ENCODE assay signal across 15 mouse cellular contexts in the genomic region with DNA sequence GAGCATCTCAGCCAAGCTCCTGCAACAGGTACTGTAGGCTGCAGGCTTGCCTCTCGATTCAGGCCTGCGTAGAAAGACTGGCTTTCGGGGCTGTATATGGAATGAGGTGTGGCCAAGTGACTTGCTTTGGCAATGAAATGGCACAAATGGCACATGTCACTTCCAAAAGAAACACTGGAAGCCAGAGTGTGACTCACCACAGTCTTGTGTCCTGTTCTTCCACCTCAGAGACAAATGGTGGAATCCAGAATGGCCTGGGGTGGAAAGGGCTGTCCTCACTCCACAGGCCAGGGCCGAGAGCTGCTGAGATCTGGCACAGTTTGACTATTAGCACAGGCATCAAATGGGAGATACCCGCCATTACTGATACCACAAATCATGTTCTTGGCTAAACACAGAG. TPM values are rescaled to one million over a fixed set of nuclear protein-coding genes. Genes with fewer than 3 reads are reported as not detected.
DNase-seq lines count a peak whose midpoint lies in the region.
"Had no signal": no experiment of that assay in that cellular context is flagged by ENCODE, and none has a peak within 500 bp of the region (broad histone marks: within the 10 kb centered on the region; RNA-seq: fewer than 3 reads in every experiment).

No protein-coding gene starts in this region.

- intact Hi-C loops in heart, postnatal 10 days (cut with DNase I), result no loop called here

- peak; percentile 56 for DNase-seq in heart, adult 11 months
- no peak for DNase-seq in heart, postnatal 10 days
- peak; percentile 68 for DNase-seq in cerebellum, adult 9-10 months
- peak; percentile 42 to 57 for DNase-seq in cerebellum, postnatal 36 days
- no peak for DNase-seq in lung, postnatal 10 days
- no peak for DNase-seq in layer of hippocampus, adult 8-10 months (ENCODE audit: low spot score in 2 of 2)
- DNase-seq in frontal cortex, postnatal 14 days (ENCODE audit: low spot score in 2 of 2), result no peak
- DNase-seq: adrenal gland, postnatal 14 days; gastrocnemius, postnatal 25 days; heart, postnatal 14 days; kidney, adult 11 months; kidney, postnatal 36 days; lung, postnatal 4 days had no signal

RNA-seq across cellular contexts. Expression of gene 1700086D15Rik, which starts 6.7 kb away (rescaled TPM):
- total RNA-seq in heart, postnatal 10 days (2021), result under 1 TPM; 0.32 to 0.41 TPM
- 1 to 10 TPM; 2.1 to 5.2 (median 2.7) TPM for total RNA-seq in layer of hippocampus, adult 8-10 months (2022)
- total RNA-seq: gastrocnemius, postnatal 25 days; MEL; midbrain, postnatal 0 days had no signal

RNA-seq across cellular contexts. Expression of gene Arhgap44, which starts 9.8 kb away (rescaled TPM):
- 10 to 100 TPM; 18.3 to 21.0 TPM for total RNA-seq in heart, postnatal 10 days (2021)
- 100 to 1,000 TPM; 110 to 119 (median 112) TPM for total RNA-seq in layer of hippocampus, adult 8-10 months (2022)
- total RNA-seq: MEL had no signal

Comparison
In these comparisons a context has a peak if more than half of its experiments do, and no peak if none do; other contexts are left out.
1. DNase-seq: peak in heart, adult 11 months (single experiment), cerebellum, adult 9-10 months (single experiment) and cerebellum, postnatal 36 days (2 of 2); none in heart, postnatal 10 days (0 of 2), lung, postnatal 10 days (single experiment), layer of hippocampus, adult 8-10 months (0 of 2) and frontal cortex, postnatal 14 days (0 of 2).
2. RNA of gene Arhgap44, which starts 9.8 kb away (total RNA-seq): 110 to 119 TPM in layer of hippocampus, adult 8-10 months; 18.3 to 21.0 TPM in heart, postnatal 10 days; every median in the first group is over 4 times any median in the second.